Mouse (Mus musculus) stomach, postnatal 0 days (tissue): Measurements from ENCODE around the gene Cend1.

Experiments used
- CTCF ChIP-seq: IDR thresholded peaks from 2 replicates; pipeline ENCODE4 v1.5.1; 2016; ENCODE audit warnings: antibody characterized with exemption, low read depth, mild to moderate bottlenecking, moderate library complexity
- EP300 ChIP-seq: optimal IDR thresholded peaks from 2 replicates; pipeline ENCODE3; 2016; ENCODE audit warnings: antibody characterized with exemption

- TF ChIP-seq CTCF: no peak
- TF ChIP-seq EP300: no peak
These were observed 37.4 kb upstream of the Cend1 start for GRCm38 (mm10) chr7:141466607-141467148.
